8 mouse cellular contexts compared by ENCODE assay signal in genomic region chr5:114980122-114980748, GRCm38 (mm10). TPM values are rescaled to one million over a fixed set of nuclear protein-coding genes. Genes with fewer than 3 reads are reported as not detected.
A peak's percentile ranks its signal among the peaks of the same experiment; 100 is the strongest.
DNase-seq lines count a peak whose midpoint lies in the region; ATAC-seq and TF ChIP-seq lines count a peak whose summit lies in the region.

No protein-coding gene starts in this region.

- no peaks in the 10 kb centered on the region for H3K36me3 ChIP-seq in forebrain, postnatal 0 days (ENCODE audit: insufficient read depth)
- no peaks in the 10 kb centered on the region for H3K36me3 ChIP-seq in liver, embryonic 15.5 days (replicated peaks)
- H3K36me3 ChIP-seq in neural tube, embryonic 14.5 days (ENCODE audit: control insufficient read depth, insufficient read depth, low read length), result no peaks in the 10 kb centered on the region

- no peak for ATAC-seq in forebrain, postnatal 0 days
- ATAC-seq in liver, embryonic 15.5 days (ENCODE audit: insufficient read depth), result peak; percentile 41; the same call in 1 of the 2 replicates
- no peak for ATAC-seq in neural tube, embryonic 14.5 days (ENCODE audit: low read depth)

- peak overlapping the region; percentile 42; the same call in 1 of the 2 replicates for H3K4me3 ChIP-seq in left cerebral cortex, adult 2 months
- H3K4me3 ChIP-seq in forebrain, postnatal 0 days (ENCODE audit: low read depth, low read length), result peak overlapping the region; percentile 31
- H3K4me3 ChIP-seq in liver, embryonic 15.5 days (replicated peaks), result peak overlapping the region; percentile 64
- peak overlapping the region; percentile 27; the same call in 1 of the 2 replicates for H3K4me3 ChIP-seq in neural tube, embryonic 14.5 days (ENCODE audit: low read depth, low read length)

- no peak overlapping the region for H3K9ac ChIP-seq in forebrain, postnatal 0 days
- peak overlapping the region; percentile 67 for H3K9ac ChIP-seq in liver, embryonic 15.5 days
- no peak overlapping the region for H3K9ac ChIP-seq in neural tube, embryonic 14.5 days (replicated peaks; ENCODE audit: low read depth, low read length)

- H3K27ac ChIP-seq in left cerebral cortex, adult 2 months, result no peak overlapping the region
- H3K27ac ChIP-seq in forebrain, postnatal 0 days (ENCODE audit: low read depth, low read length), result no peak overlapping the region
- H3K27ac ChIP-seq in liver, embryonic 15.5 days (replicated peaks), result peak overlapping the region; percentile 94
- H3K27ac ChIP-seq in neural tube, embryonic 14.5 days (ENCODE audit: low read depth, low read length), result no peak overlapping the region

- WGBS in forebrain, postnatal 0 days, result 30% methylated on average over 16 of the region's 16 CpGs
- 30% methylated on average over 16 of the region's 16 CpGs for WGBS in liver, embryonic 15.5 days (ENCODE audit: insufficient replicate concordance)
- 32% methylated on average over 16 of the region's 16 CpGs for WGBS in neural tube, embryonic 14.5 days

- intact Hi-C loops in left cerebral cortex, adult 2 months (cut with DNase I), result no loop called here
- intact Hi-C loops in left cerebral cortex, postnatal 36 days (cut with DNase I), result loop anchor here (10.0 kb wide), 1 partner anchor 125 kb away; no protein-coding TSS in a partner anchor
- intact Hi-C loops in left cerebral cortex, postnatal 14 days (cut with DNase I), result no loop called here

- H3K27me3 ChIP-seq in forebrain, postnatal 0 days (ENCODE audit: insufficient read depth, low read length), result no peaks in the 10 kb centered on the region; the same call in 1 of the 2 replicates
- H3K27me3 ChIP-seq in liver, embryonic 15.5 days, result no peaks in the 10 kb centered on the region
- peaks cover 2% of the 10 kb centered on the region; the same call in 1 of the 2 replicates for H3K27me3 ChIP-seq in neural tube, embryonic 14.5 days (ENCODE audit: control insufficient read depth, insufficient read depth, low read length)

- no peaks in the 10 kb centered on the region for H3K4me1 ChIP-seq in forebrain, postnatal 0 days (ENCODE audit: insufficient read depth)
- H3K4me1 ChIP-seq in liver, embryonic 15.5 days (replicated peaks), result peaks cover 36% of the 10 kb centered on the region
- H3K4me1 ChIP-seq in neural tube, embryonic 14.5 days (ENCODE audit: control insufficient read depth, insufficient read depth, low read length), result no peaks in the 10 kb centered on the region

- no peak for DNase-seq in left cerebral cortex, adult 2 months (ENCODE audit: extremely low spot score in 1 of 2, low spot score in 2 of 2)
- DNase-seq in left cerebral cortex, postnatal 36 days (ENCODE audit: low spot score in 2 of 2), result no peak
- no peak for DNase-seq in forebrain, postnatal 0 days
- no peak for DNase-seq in left cerebral cortex, postnatal 14 days (ENCODE audit: low spot score in 2 of 2)
- DNase-seq in layer of hippocampus, postnatal 14 days (ENCODE audit: low spot score in 2 of 2), result no peak
- DNase-seq in spleen, postnatal 14 days (ENCODE audit: low spot score in 2 of 2), result no peak

- no peak for TF ChIP-seq CTCF in left cerebral cortex, adult 2 months (IDR thresholded peaks at IDR 0.05)
- no peak for TF ChIP-seq CTCF in forebrain, postnatal 0 days (IDR thresholded peaks at IDR 0.05; ENCODE audit: low read depth)

- H3K4me2 ChIP-seq in forebrain, postnatal 0 days (ENCODE audit: low read depth), result peak overlapping the region; percentile 76
- H3K4me2 ChIP-seq in liver, embryonic 15.5 days, result peak overlapping the region; percentile 97
- peak overlapping the region; percentile 68 for H3K4me2 ChIP-seq in neural tube, embryonic 14.5 days (ENCODE audit: low read depth, low read length)

- H3K9me3 ChIP-seq in forebrain, postnatal 0 days (ENCODE audit: low read length), result no peaks in the 10 kb centered on the region
- no peaks in the 10 kb centered on the region for H3K9me3 ChIP-seq in liver, embryonic 15.5 days (replicated peaks)
- no peaks in the 10 kb centered on the region for H3K9me3 ChIP-seq in neural tube, embryonic 14.5 days (ENCODE audit: control insufficient read depth, low read length)

RNA-seq across cellular contexts. Expression of gene Hnf1a, which starts 9.3 kb away (rescaled TPM):
- total RNA-seq in left cerebral cortex, adult 2 months (2021), result not detected
- not detected for total RNA-seq in left cerebral cortex, postnatal 36 days (2021)
- not detected in 2 replicates for total RNA-seq in forebrain, postnatal 0 days (2014; rRNA removed)
- polyA plus RNA-seq in forebrain, postnatal 0 days (2015; fragmentation: Nextera tagmentation; extraction: Ambion mirVana), result not detected in 2 replicates
- 3.8 and 4.3 TPM in 2 replicates for polyA plus RNA-seq in liver, embryonic 15.5 days (2015; fragmentation: Nextera tagmentation; extraction: Ambion mirVana)
- 0.11 TPM in 1 of 2 replicates, not detected in the other for polyA plus RNA-seq in neural tube, embryonic 14.5 days (2014; fragmentation: Nextera tagmentation; extraction: Ambion mirVana)
- not detected for total RNA-seq in left cerebral cortex, postnatal 14 days (2021)
- not detected for total RNA-seq in layer of hippocampus, postnatal 14 days (2021)

RNA-seq across cellular contexts. Expression of gene Sppl3, which starts 30.7 kb away (rescaled TPM):
- 10 to 100 TPM; 85.2 to 87.0 TPM for total RNA-seq in left cerebral cortex, adult 2 months (2021)
- 10 to 100 TPM; 87.1 to 96.8 TPM for total RNA-seq in left cerebral cortex, postnatal 36 days (2021)
- 79.1 and 114 TPM in 2 replicates for total RNA-seq in forebrain, postnatal 0 days (2014; rRNA removed)
- polyA plus RNA-seq in forebrain, postnatal 0 days (2015; fragmentation: Nextera tagmentation; extraction: Ambion mirVana), result 36.0 and 43.5 TPM in 2 replicates
- 7.9 and 12.1 TPM in 2 replicates for polyA plus RNA-seq in liver, embryonic 15.5 days (2015; fragmentation: Nextera tagmentation; extraction: Ambion mirVana)
- 32.7 and 33.4 TPM in 2 replicates for polyA plus RNA-seq in neural tube, embryonic 14.5 days (2014; fragmentation: Nextera tagmentation; extraction: Ambion mirVana)
- 100 to 1,000 TPM; 104 to 106 TPM for total RNA-seq in left cerebral cortex, postnatal 14 days (2021)
- total RNA-seq in layer of hippocampus, postnatal 14 days (2021), result 10 to 100 TPM; 89.6 to 90.5 TPM

RNA-seq across cellular contexts. Expression of gene 2210016L21Rik, which starts 38.3 kb away (rescaled TPM):
- 100 to 1,000 TPM; 214 to 229 TPM for total RNA-seq in left cerebral cortex, adult 2 months (2021)
- total RNA-seq in left cerebral cortex, postnatal 36 days (2021), result 100 to 1,000 TPM; 203 to 243 TPM
- 81.0 and 86.0 TPM in 2 replicates for total RNA-seq in forebrain, postnatal 0 days (2014; rRNA removed)
- 167 and 170 TPM in 2 replicates for polyA plus RNA-seq in forebrain, postnatal 0 days (2015; fragmentation: Nextera tagmentation; extraction: Ambion mirVana)
- 10.2 and 12.3 TPM in 2 replicates for polyA plus RNA-seq in liver, embryonic 15.5 days (2015; fragmentation: Nextera tagmentation; extraction: Ambion mirVana)
- 125 and 139 TPM in 2 replicates for polyA plus RNA-seq in neural tube, embryonic 14.5 days (2014; fragmentation: Nextera tagmentation; extraction: Ambion mirVana)
- 100 to 1,000 TPM; 210 to 248 TPM for total RNA-seq in left cerebral cortex, postnatal 14 days (2021)
- 100 to 1,000 TPM; 187 to 201 TPM for total RNA-seq in layer of hippocampus, postnatal 14 days (2021)

RNA-seq across cellular contexts. Expression of gene Oasl1, which starts 57.2 kb away (rescaled TPM):
- under 1 TPM in 1 of 2 experiments, not detected in 1; 0.81 TPM for total RNA-seq in left cerebral cortex, adult 2 months (2021)
- not detected for total RNA-seq in left cerebral cortex, postnatal 36 days (2021)
- 0.54 and 1.7 TPM in 2 replicates for total RNA-seq in forebrain, postnatal 0 days (2014; rRNA removed)
- 0.38 and 0.73 TPM in 2 replicates for polyA plus RNA-seq in forebrain, postnatal 0 days (2015; fragmentation: Nextera tagmentation; extraction: Ambion mirVana)
- polyA plus RNA-seq in liver, embryonic 15.5 days (2015; fragmentation: Nextera tagmentation; extraction: Ambion mirVana), result 0.51 and 0.88 TPM in 2 replicates
- 0.52 and 0.55 TPM in 2 replicates for polyA plus RNA-seq in neural tube, embryonic 14.5 days (2014; fragmentation: Nextera tagmentation; extraction: Ambion mirVana)
- not detected for total RNA-seq in left cerebral cortex, postnatal 14 days (2021)
- total RNA-seq in layer of hippocampus, postnatal 14 days (2021), result not detected
